Mouse (Mus musculus) adrenal gland, postnatal 25 days (tissue): ENCODE results near the gene Cnih2. TPM values are rescaled to one million over a fixed set of nuclear protein-coding genes. Genes with fewer than 3 reads are reported as not detected.

Experiments used
- DNase-seq: peaks from one replicate; pipeline ENCODE4 v3.0.0; 2021; ENCODE audit warnings: mixed read lengths
- total RNA-seq: library from RNA; stranded (reverse); gene quantifications from 2 replicates; pipeline ENCODE4 v1.2.3, GENCODE M21; 2021

The Cnih2 gene
- total RNA-seq, 1 experiment from 2014 or later, result 2.7 TPM

GRCm38 (mm10) chr19:5045531-5045930, 52.8 kb downstream of the Cnih2 start:
- no peak for DNase-seq

Other genes starting within 250 kb of the Cnih2 start
- 361 and 398 TPM in 2 replicates for gene Ctsf, start 243.4 kb downstream of the Cnih2 start, total RNA-seq
- gene Actn3, start 220.6 kb downstream of the Cnih2 start, total RNA-seq, result 0.58 and 0.71 TPM in 2 replicates
- gene Zdhhc24, start 219.9 kb downstream of the Cnih2 start, total RNA-seq, result 21.0 and 23.3 TPM in 2 replicates
- gene Bbs1, start 191.9 kb downstream of the Cnih2 start, total RNA-seq, result 8.4 and 12.3 TPM in 2 replicates
- gene Dpp3, start 170.2 kb downstream of the Cnih2 start, total RNA-seq, result 102 and 126 TPM in 2 replicates
- 8.4 and 11.4 TPM in 2 replicates for gene Peli3, start 155.4 kb downstream of the Cnih2 start, total RNA-seq
- gene Mrpl11, start 136.4 kb downstream of the Cnih2 start, total RNA-seq, result 51.7 and 51.8 TPM in 2 replicates
- gene Npas4, start 108.2 kb downstream of the Cnih2 start, total RNA-seq, result 0.33 and 0.43 TPM in 2 replicates
- 4.9 and 5.0 TPM in 2 replicates for gene Slc29a2, start 74.7 kb downstream of the Cnih2 start, total RNA-seq
- gene B4gat1, start 59.7 kb downstream of the Cnih2 start, total RNA-seq, result 16.3 and 41.8 TPM in 2 replicates
- 1.7 and 9.8 TPM in 2 replicates for gene AC124502.3, start 59.6 kb downstream of the Cnih2 start, total RNA-seq
- gene Brms1, start 57.2 kb downstream of the Cnih2 start, total RNA-seq, result 21.6 and 32.0 TPM in 2 replicates
- 5.9 and 6.0 TPM in 2 replicates for gene Rin1, start 48.0 kb downstream of the Cnih2 start, total RNA-seq
- gene Cd248, start 30.4 kb downstream of the Cnih2 start, total RNA-seq, result 10.0 and 12.7 TPM in 2 replicates
- gene Tmem151a, start 13.0 kb downstream of the Cnih2 start, total RNA-seq, result 1.3 and 1.4 TPM in 2 replicates
- 62.7 and 68.2 TPM in 2 replicates for gene Yif1a, start 10.0 kb downstream of the Cnih2 start, total RNA-seq
- gene Rab1b, start 8.6 kb upstream of the Cnih2 start, total RNA-seq, result 165 and 186 TPM in 2 replicates
- 47.3 and 54.2 TPM in 2 replicates for gene Klc2, start 20.0 kb upstream of the Cnih2 start, total RNA-seq
- gene Pacs1, start 174.6 kb upstream of the Cnih2 start, total RNA-seq, result 18.0 and 26.9 TPM in 2 replicates
- gene Sf3b2, start 196.9 kb upstream of the Cnih2 start, total RNA-seq, result 175 and 194 TPM in 2 replicates
- not detected in 2 replicates for gene Gal3st3, start 199.8 kb upstream of the Cnih2 start, total RNA-seq
- gene Catsper1, start 237.2 kb upstream of the Cnih2 start, total RNA-seq, result not detected in 2 replicates